Mouse (Mus musculus): Measurements from ENCODE around the gene Spata6. TPM values are rescaled to one million over a fixed set of nuclear protein-coding genes. Genes with fewer than 3 reads are reported as not detected.

Gene Spata6
- polyA plus RNA-seq (2016; fragmentation: Nextera tagmentation; extraction: Ambion mirVana) = 5.3 and 7.2 TPM in 2 replicates

DNA sequence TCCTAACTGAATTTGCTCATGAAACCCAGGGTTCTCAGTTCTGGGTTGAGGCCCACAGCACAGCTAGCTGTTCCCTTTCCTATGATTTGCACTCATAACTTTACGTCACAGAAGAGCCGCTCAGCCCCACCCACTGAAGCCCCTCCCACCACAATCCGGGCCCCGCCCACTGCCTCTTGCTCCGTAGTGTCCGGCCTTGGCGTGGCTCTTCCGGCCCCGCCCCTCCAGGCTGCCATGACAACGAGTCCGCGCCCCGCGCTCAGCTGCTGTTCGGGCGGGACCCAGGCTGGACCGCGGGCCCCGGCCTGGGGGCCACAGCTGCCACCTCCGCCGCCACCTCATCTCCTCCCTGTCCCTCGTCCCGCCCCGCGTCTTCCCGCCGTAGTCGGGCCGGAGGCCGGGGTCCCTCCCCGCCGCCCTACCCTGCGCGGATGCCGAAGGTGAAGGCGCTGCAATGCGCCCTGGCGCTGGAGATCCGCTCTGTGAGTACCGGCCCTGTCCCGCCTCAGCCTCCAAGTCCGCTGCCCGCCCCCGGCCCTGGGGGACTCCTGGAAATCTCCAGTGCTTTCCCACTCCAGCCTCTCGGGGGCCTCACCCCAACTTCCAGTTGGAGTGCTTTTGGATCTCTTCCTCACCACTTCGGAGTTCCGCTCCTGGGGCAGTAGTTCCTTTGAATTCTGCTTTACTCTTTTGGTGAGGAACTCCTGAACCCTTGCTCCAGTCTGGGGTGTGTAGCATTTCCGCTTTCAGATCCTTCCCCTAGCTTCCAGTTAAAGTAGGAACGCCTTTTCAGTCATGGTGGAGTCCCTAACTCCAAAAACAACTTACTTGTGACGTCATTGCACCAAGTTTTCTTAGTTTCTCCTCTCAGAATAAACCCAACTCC is at the start of gene Spata6:
TSS of gene Spata6 (plus strand) at position 209 of the 886 bp plus-strand sequence.
- H3K4me3 ChIP-seq = peak within 1 kb of the TSS; percentile 77
- H3K27ac ChIP-seq = peak within 1 kb of the TSS; percentile 65
- peak within 1 kb of the TSS; percentile 79 for H3K9ac ChIP-seq
- no peaks in the 10 kb centered on the region for H3K27me3 ChIP-seq (replicated peaks)
- H3K36me3 ChIP-seq = no peaks in the 10 kb centered on the region
- H3K4me1 ChIP-seq = peaks cover 20% of the 10 kb centered on the region
- ATAC-seq = peak; percentile 98
- peak within 1 kb of the TSS; percentile 93 for H3K4me2 ChIP-seq
- WGBS (ENCODE audit: insufficient replicate concordance) = under 1% methylated on average over 46 of the region's 50 CpGs
- no peaks in the 10 kb centered on the region for H3K9me3 ChIP-seq (replicated peaks)

- H3K27me3 ChIP-seq (replicated peaks) = no peaks in the 10 kb centered on the region
- ATAC-seq = no peak
- no peak overlapping the region for H3K4me2 ChIP-seq
- no peak overlapping the region for H3K27ac ChIP-seq
- WGBS (ENCODE audit: insufficient replicate concordance) = 43% methylated on average over 12 of the region's 12 CpGs
- no peak overlapping the region for H3K9ac ChIP-seq
- no peak overlapping the region for H3K4me3 ChIP-seq
- H3K36me3 ChIP-seq = no peaks in the 10 kb centered on the region
- peaks cover 24% of the 10 kb centered on the region for H3K4me1 ChIP-seq
- no peaks in the 10 kb centered on the region for H3K9me3 ChIP-seq (replicated peaks)
Measured at GRCm38 (mm10) chr4:111670566-111671421, 49.0 kb upstream of the Spata6 start.

GRCm38 (mm10) chr4:111671440-111671839 is 48.3 kb upstream of the Spata6 start:
- no peak overlapping the region for H3K9ac ChIP-seq
- no peaks in the 10 kb centered on the region for H3K36me3 ChIP-seq
- H3K27me3 ChIP-seq (replicated peaks) = no peaks in the 10 kb centered on the region
- 45% methylated on average over 4 of the region's 4 CpGs for WGBS (ENCODE audit: insufficient replicate concordance)
- H3K4me3 ChIP-seq = no peak overlapping the region
- no peak overlapping the region for H3K27ac ChIP-seq
- ATAC-seq = no peak
- H3K4me1 ChIP-seq = peaks cover 24% of the 10 kb centered on the region
- no peaks in the 10 kb centered on the region for H3K9me3 ChIP-seq (replicated peaks)
- H3K4me2 ChIP-seq = no peak overlapping the region

- no peak overlapping the region for H3K4me3 ChIP-seq
- H3K27me3 ChIP-seq (replicated peaks) = no peaks in the 10 kb centered on the region
- no peak for ATAC-seq
- H3K4me2 ChIP-seq = no peak overlapping the region
- H3K27ac ChIP-seq = no peak overlapping the region
- H3K4me1 ChIP-seq = peaks cover 19% of the 10 kb centered on the region
- H3K36me3 ChIP-seq = no peaks in the 10 kb centered on the region
- H3K9me3 ChIP-seq (replicated peaks) = no peaks in the 10 kb centered on the region
- no peak overlapping the region for H3K9ac ChIP-seq
Measured at GRCm38 (mm10) chr4:111673904-111674303, 45.9 kb upstream of the Spata6 start.

GRCm38 (mm10) chr4:111681926-111682325 is 37.9 kb upstream of the Spata6 start:
- no peaks in the 10 kb centered on the region for H3K4me1 ChIP-seq
- WGBS (ENCODE audit: insufficient replicate concordance) = 67% methylated on average over 5 of the region's 5 CpGs
- no peak for ATAC-seq

GRCm38 (mm10) chr4:111682793-111683192 is 37.0 kb upstream of the Spata6 start:
- H3K27me3 ChIP-seq (replicated peaks) = no peaks in the 10 kb centered on the region
- no peaks in the 10 kb centered on the region for H3K36me3 ChIP-seq
- H3K4me2 ChIP-seq = no peak overlapping the region
- H3K4me3 ChIP-seq = no peak overlapping the region
- H3K4me1 ChIP-seq = no peaks in the 10 kb centered on the region
- H3K9ac ChIP-seq = no peak overlapping the region
- ATAC-seq = no peak
- no peak overlapping the region for H3K27ac ChIP-seq
- no peaks in the 10 kb centered on the region for H3K9me3 ChIP-seq (replicated peaks)
- 57% methylated on average over 3 of the region's 3 CpGs for WGBS (ENCODE audit: insufficient replicate concordance)

More at GRCm38 (mm10) chr4:111681926-111682325, 37.9 kb upstream of the Spata6 start:
- H3K4me2 ChIP-seq = no peak overlapping the region
- no peak overlapping the region for H3K4me3 ChIP-seq
- no peak overlapping the region for H3K27ac ChIP-seq
- H3K9ac ChIP-seq = no peak overlapping the region
- H3K36me3 ChIP-seq = no peaks in the 10 kb centered on the region
- no peaks in the 10 kb centered on the region for H3K9me3 ChIP-seq (replicated peaks)
- H3K27me3 ChIP-seq (replicated peaks) = no peaks in the 10 kb centered on the region

- Histone ChIP-seq H3K27ac (no peak overlapping the region), H3K4me2 (no peak overlapping the region), H3K27me3 (replicated peaks) (no peaks in the 10 kb centered on the region), H3K9me3 (replicated peaks) (no peaks in the 10 kb centered on the region), H3K4me3 (no peak overlapping the region), H3K9ac (no peak overlapping the region), H3K36me3 (no peaks in the 10 kb centered on the region), H3K4me1 (no peaks in the 10 kb centered on the region)
- ATAC-seq = no peak
- WGBS (ENCODE audit: insufficient replicate concordance) = 61% methylated on average over 5 of the region's 5 CpGs
Measured at GRCm38 (mm10) chr4:111683843-111684242, 35.9 kb upstream of the Spata6 start.

GRCm38 (mm10) chr4:111685951-111686350 is 33.8 kb upstream of the Spata6 start:
- WGBS (ENCODE audit: insufficient replicate concordance) = 74% methylated on average over 2 of the region's 2 CpGs

DNA sequence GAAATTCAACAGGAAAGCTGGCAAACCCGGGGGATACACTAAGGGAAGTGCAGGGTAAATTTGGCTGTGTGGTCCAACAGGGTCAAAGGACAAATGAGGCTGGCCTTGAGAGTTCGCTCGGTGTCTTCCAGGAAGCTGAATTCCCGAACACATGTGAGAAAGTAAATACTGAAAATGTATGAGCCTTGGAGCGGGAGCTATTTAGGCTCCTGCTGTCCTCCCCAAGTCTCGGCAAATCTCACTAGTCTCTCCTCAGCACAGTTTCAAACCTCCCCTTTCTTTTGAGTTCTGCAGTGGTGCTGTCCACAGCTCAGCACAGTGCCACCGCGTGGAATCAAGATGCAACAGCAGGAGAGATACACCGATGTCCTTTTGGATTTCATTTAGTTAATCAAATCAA is 32.8 kb upstream of the Spata6 start:
- Histone ChIP-seq H3K27me3 (replicated peaks) (no peaks in the 10 kb centered on the region), H3K9me3 (replicated peaks) (no peaks in the 10 kb centered on the region), H3K4me2 (peak overlapping the region; percentile 51), H3K4me3 (no peak overlapping the region), H3K9ac (no peak overlapping the region), H3K4me1 (no peaks in the 10 kb centered on the region), H3K36me3 (no peaks in the 10 kb centered on the region), H3K27ac (no peak overlapping the region)
- no peak for ATAC-seq
- 8% methylated on average over 9 of the region's 9 CpGs for WGBS (ENCODE audit: insufficient replicate concordance)

More at GRCm38 (mm10) chr4:111685951-111686350, 33.8 kb upstream of the Spata6 start:
- H3K9me3 ChIP-seq (replicated peaks) = no peaks in the 10 kb centered on the region
- no peak overlapping the region for H3K27ac ChIP-seq
- ATAC-seq = no peak
- no peak overlapping the region for H3K9ac ChIP-seq
- no peak overlapping the region for H3K4me2 ChIP-seq
- no peaks in the 10 kb centered on the region for H3K36me3 ChIP-seq
- H3K27me3 ChIP-seq (replicated peaks) = no peaks in the 10 kb centered on the region
- no peak overlapping the region for H3K4me3 ChIP-seq
- H3K4me1 ChIP-seq = no peaks in the 10 kb centered on the region

GRCm38 (mm10) chr4:111687613-111688012 is 32.2 kb upstream of the Spata6 start:
- Histone ChIP-seq H3K27ac (no peak overlapping the region), H3K36me3 (no peaks in the 10 kb centered on the region), H3K27me3 (replicated peaks) (no peaks in the 10 kb centered on the region), H3K9me3 (replicated peaks) (no peaks in the 10 kb centered on the region), H3K4me2 (peak overlapping the region; percentile 51), H3K9ac (no peak overlapping the region), H3K4me1 (no peaks in the 10 kb centered on the region), H3K4me3 (no peak overlapping the region)
- ATAC-seq = no peak
- 13% methylated on average over 6 of the region's 6 CpGs for WGBS (ENCODE audit: insufficient replicate concordance)

GRCm38 (mm10) chr4:111691057-111691543 is 28.7 kb upstream of the Spata6 start:
- Histone ChIP-seq H3K36me3 (no peaks in the 10 kb centered on the region), H3K27ac (no peak overlapping the region), H3K9ac (no peak overlapping the region), H3K9me3 (replicated peaks) (no peaks in the 10 kb centered on the region), H3K4me2 (no peak overlapping the region), H3K27me3 (replicated peaks) (no peaks in the 10 kb centered on the region), H3K4me1 (no peaks in the 10 kb centered on the region), H3K4me3 (no peak overlapping the region)
- no peak for ATAC-seq
- WGBS (ENCODE audit: insufficient replicate concordance) = 62% methylated on average over 5 of the region's 5 CpGs

DNA sequence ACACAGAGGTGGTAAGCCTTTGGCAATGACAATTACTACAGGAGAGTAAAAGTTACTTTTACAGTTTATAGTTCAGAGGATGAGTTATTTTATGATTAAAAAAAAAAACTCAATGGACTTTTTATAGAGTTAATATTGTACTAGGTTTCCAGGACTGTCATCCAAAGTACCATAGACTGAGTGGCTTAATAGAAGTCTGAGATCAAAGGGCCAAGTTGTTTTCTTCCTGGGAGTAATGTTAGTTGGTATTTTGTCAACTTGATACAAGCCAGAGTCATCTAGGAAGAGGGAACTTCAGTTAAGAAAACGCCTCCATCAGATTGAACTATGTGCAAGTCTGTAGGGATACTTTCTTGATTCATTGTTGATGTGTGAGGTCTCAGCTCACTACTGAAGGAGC is 18.4 kb upstream of the Spata6 start:
- Histone ChIP-seq H3K9me3 (replicated peaks) (no peaks in the 10 kb centered on the region), H3K4me1 (no peaks in the 10 kb centered on the region), H3K9ac (no peak overlapping the region), H3K36me3 (no peaks in the 10 kb centered on the region), H3K27me3 (replicated peaks) (no peaks in the 10 kb centered on the region), H3K4me2 (no peak overlapping the region), H3K27ac (no peak overlapping the region), H3K4me3 (no peak overlapping the region)
- WGBS (ENCODE audit: insufficient replicate concordance) = 41% methylated on average over 1 of the region's 1 CpGs
- ATAC-seq = no peak
